Mouse (Mus musculus) E14TG2a.4 (cell line): ENCODE results near the gene Nipsnap3a.

Experiments used
- H3K27me3 ChIP-seq: 2 replicates; pipeline ENCODE4 v1.6.1; 2014; ENCODE audit warnings: low read length, control low read depth; ENCODE audit not compliant: insufficient read depth
- H3K36me3 ChIP-seq: 2 replicates; pipeline ENCODE4 v1.6.1; 2014; ENCODE audit warnings: low read length, control low read depth; ENCODE audit not compliant: insufficient read depth
- H3K4me1 ChIP-seq: replicated peaks from 2 replicates; pipeline ENCODE4 v1.6.1; 2014; ENCODE audit warnings: low read depth, low read length, control low read depth
- H3K4me3 ChIP-seq: replicated peaks from 2 replicates; pipeline ENCODE4 v1.5.1; 2014; ENCODE audit warnings: mild to moderate bottlenecking, low read length
- H3K9me3 ChIP-seq: 2 replicates; pipeline ENCODE4 v1.6.1; 2014; ENCODE audit warnings: low read length, control low read depth
- CTCF ChIP-seq: conservative IDR thresholded peaks from 2 replicates; pipeline ENCODE4 v1.5.1; 2014; ENCODE audit warnings: low read length
- NANOG ChIP-seq: IDR thresholded peaks from 2 replicates; pipeline ENCODE4 v1.6.1; 2014; ENCODE audit warnings: borderline replicate concordance, low read length, mixed read lengths
- POU5F1 ChIP-seq: IDR thresholded peaks from 2 replicates; pipeline ENCODE4 v1.6.1; 2014; ENCODE audit warnings: low read length, borderline replicate concordance

The Nipsnap3a gene

DNA sequence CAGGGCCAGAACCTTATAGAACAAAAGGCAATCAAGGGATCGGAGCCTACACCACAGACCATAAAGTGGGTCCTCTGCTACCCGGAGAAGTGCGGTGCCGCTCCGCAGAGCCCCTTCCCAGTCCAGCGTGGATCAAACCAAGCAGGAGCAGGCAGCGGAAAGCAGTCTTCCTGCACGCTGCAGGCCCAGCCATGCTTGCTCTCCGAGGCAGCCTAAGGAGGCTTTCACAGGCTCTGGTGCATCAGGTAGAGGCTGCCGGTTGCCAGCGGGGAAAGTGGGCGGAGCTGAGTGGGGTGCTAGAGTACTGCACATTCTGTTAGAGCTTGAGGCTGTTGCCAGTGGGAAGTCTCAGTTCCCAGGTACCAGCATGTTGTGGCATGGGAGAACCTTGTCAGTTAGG lies at the start of gene Nipsnap3a:
Gene Nipsnap3a, plus strand, starts transcription at position 25 of the 400 bp plus-strand sequence.
- Histone ChIP-seq H3K4me3 (peak within 1 kb of the TSS; percentile 66), H3K36me3 (no peaks in the 10 kb centered on the region), H3K4me1 (peaks cover 11% of the 10 kb centered on the region), H3K27me3 (no peaks in the 10 kb centered on the region), H3K9me3 (no peaks in the 10 kb centered on the region)
- TF ChIP-seq CTCF = no peak

DNA sequence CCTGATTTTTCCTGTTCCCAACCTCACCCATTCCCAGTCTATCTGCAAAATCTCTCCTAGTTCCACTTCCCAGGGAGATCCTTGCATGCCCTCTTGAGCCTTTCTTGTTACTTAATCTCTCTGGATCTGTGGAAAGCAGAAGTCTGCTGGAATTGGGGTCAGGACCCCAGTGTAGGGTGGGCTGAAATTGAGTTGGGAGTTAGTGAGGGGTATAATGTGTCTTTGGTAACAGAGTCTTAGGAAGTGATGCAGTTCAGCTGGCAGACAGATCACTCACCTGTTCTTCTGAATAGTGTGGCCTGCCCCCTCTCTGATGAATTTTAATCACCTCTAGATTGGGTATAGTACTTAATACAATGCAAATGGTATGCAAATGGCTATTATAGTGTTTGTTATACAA lies 42.4 kb upstream of the Nipsnap3a start:
- Histone ChIP-seq H3K36me3 (no peaks in the 10 kb centered on the region), H3K4me3 (no peak overlapping the region), H3K9me3 (no peaks in the 10 kb centered on the region), H3K27me3 (no peaks in the 10 kb centered on the region), H3K4me1 (peaks cover 5% of the 10 kb centered on the region)
- no peak for TF ChIP-seq CTCF
- no peak for TF ChIP-seq POU5F1
- TF ChIP-seq NANOG = no peak

DNA sequence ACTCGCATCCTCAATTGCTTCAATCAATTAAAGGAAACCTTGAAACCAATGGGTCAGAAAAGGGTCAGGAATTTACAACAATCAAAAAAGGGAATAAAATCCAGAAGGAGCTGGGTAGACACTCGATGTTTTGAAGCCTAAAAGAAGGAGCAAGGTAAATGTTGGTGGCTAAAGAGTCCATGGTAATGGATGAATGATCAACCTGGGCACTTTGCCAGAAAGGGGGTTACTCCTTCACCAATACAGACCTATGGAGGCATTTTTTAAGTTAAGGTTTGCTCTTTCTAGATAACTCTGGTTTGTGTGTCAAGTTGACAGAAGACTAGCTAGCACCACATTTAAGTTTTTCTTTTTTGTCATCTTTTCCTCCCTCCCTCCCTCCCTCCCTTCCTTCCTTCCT lies 40.1 kb upstream of the Nipsnap3a start:
- no peak for TF ChIP-seq CTCF
- TF ChIP-seq NANOG = no peak
- no peak for TF ChIP-seq POU5F1
- H3K4me1 ChIP-seq = no peaks in the 10 kb centered on the region
- no peaks in the 10 kb centered on the region for H3K36me3 ChIP-seq

DNA sequence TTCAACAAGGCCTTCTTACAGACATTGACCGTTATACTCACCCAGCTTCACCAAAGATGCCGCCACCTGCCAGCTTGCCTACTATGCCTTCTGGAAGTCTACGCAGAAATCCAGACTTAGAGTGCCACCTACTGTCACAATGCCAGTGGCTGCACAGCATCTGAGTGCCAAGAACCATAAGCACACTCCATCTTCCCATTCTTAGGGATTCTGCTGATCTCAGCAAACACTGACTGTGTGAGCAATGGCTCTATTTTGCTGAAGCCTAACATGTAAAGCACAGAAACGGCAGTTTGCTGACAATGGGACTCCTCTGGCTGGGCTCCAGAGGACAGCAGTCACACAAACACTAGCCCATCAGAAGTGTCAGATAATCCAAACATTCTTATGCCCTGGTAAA lies 30.4 kb upstream of the Nipsnap3a start:
- no peaks in the 10 kb centered on the region for H3K9me3 ChIP-seq
- H3K36me3 ChIP-seq = no peaks in the 10 kb centered on the region
- no peaks in the 10 kb centered on the region for H3K4me1 ChIP-seq
- TF ChIP-seq NANOG (no peak), POU5F1 (no peak), CTCF (peak; percentile 26; the same call in 1 of the 2 replicates)
- H3K27me3 ChIP-seq = no peaks in the 10 kb centered on the region
- H3K4me3 ChIP-seq = no peak overlapping the region

More for the DNA sequence above, 40.1 kb upstream of the Nipsnap3a start:
- H3K4me3 ChIP-seq = no peak overlapping the region
- no peaks in the 10 kb centered on the region for H3K27me3 ChIP-seq
- H3K9me3 ChIP-seq = no peaks in the 10 kb centered on the region

DNA sequence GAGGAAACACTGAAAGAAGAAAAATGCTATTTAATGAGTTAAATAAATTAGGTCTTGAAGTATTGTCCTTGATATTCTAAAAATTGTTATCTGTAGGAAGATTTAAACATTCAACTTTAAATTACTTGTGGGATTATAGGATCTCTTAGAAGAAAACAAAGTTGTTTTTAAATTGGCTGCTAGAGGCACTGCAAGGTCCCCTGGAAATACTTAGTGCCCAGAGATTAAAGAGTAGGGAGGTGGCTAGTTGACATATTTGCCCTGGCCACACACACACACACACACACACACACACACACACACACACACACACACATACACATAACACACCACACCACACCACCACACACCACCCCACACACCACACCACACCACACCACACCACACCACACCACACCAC lies 24.8 kb upstream of the Nipsnap3a start, which contains the start of gene Olfr270:
Gene Olfr270, plus strand, starts transcription at position 301 of the 400 bp plus-strand sequence.
- Histone ChIP-seq H3K4me3 (no peak within 1 kb of the TSS), H3K9me3 (no peaks in the 10 kb centered on the region), H3K27me3 (no peaks in the 10 kb centered on the region), H3K36me3 (no peaks in the 10 kb centered on the region), H3K4me1 (no peaks in the 10 kb centered on the region)
- TF ChIP-seq NANOG (no peak), CTCF (no peak), POU5F1 (no peak)

DNA sequence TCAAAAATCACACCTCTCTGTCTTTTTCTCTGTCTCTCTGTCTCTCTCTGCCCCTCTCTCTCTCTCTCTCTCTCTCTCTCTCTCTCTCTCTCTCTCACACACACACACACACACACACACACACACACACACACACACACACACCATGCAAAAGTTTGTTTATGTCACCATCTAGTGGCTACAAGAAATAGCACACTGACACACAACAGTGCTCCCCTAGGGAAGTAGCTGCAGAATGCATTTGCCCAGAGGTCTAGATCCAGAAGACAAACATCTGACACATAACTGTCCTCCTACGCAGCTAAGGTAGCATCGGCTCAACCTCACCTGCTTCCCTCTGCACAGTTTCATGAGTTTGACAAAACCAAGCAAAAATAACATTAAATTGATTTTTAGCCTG lies 3.9 kb upstream of the Nipsnap3a start:
- TF ChIP-seq CTCF (peak; percentile 10; the same call in 1 of the 2 replicates), POU5F1 (no peak), NANOG (no peak)
- no peaks in the 10 kb centered on the region for H3K9me3 ChIP-seq
- no peak overlapping the region for H3K4me3 ChIP-seq
- H3K27me3 ChIP-seq = no peaks in the 10 kb centered on the region; the same call in 1 of the 2 replicates
- peaks cover 11% of the 10 kb centered on the region for H3K4me1 ChIP-seq
- no peaks in the 10 kb centered on the region for H3K36me3 ChIP-seq

DNA sequence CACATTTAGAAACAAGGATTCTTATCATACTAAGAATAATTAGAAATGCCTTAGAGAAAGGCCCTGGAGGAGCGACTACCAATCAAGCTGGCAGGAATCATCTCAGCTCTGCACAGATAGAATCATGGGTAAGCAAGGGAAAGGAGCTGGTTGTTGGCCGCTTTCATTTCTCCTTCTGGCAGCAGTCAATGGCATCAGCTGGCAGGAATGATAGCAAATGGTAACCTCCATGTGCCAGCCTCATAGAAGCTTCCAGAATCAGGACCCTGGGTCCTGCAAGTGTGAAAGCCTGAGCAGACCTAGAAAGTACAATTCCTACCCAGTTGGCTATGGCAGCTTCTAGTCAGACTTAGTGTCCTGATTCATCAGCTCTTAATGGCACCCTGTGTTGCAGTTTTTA lies 2.8 kb upstream of the Nipsnap3a start:
- TF ChIP-seq CTCF = no peak
- no peak for TF ChIP-seq POU5F1

DNA sequence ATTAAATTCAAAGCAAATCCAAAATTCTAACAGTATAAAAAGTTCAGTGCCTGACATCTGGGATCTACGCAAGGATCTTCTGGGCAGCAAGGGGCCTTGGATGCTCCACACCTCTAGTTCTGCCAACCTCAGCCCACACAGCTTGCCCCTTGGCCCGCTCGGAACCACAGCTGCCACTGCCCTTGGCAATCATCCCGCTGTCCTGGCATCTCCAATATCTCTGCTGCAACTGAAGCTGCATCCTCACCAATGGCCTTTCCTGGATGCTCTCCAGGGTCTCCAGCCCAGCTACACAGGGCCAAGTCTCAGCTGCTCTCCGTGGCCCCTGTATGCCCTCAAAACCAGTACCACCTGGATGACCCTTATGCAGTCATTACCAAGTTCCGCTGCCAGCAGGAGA lies 10.4 kb downstream of the Nipsnap3a start:
- Histone ChIP-seq H3K36me3 (no peaks in the 10 kb centered on the region), H3K4me1 (no peaks in the 10 kb centered on the region), H3K9me3 (peaks cover 9% of the 10 kb centered on the region; the same call in 1 of the 2 replicates), H3K4me3 (no peak overlapping the region), H3K27me3 (no peaks in the 10 kb centered on the region)
- TF ChIP-seq POU5F1 (no peak), CTCF (no peak), NANOG (no peak)

More for the DNA sequence above, 2.8 kb upstream of the Nipsnap3a start:
- Histone ChIP-seq H3K27me3 (no peaks in the 10 kb centered on the region; the same call in 1 of the 2 replicates), H3K9me3 (no peaks in the 10 kb centered on the region), H3K4me3 (no peak overlapping the region), H3K4me1 (peaks cover 11% of the 10 kb centered on the region), H3K36me3 (no peaks in the 10 kb centered on the region)

DNA sequence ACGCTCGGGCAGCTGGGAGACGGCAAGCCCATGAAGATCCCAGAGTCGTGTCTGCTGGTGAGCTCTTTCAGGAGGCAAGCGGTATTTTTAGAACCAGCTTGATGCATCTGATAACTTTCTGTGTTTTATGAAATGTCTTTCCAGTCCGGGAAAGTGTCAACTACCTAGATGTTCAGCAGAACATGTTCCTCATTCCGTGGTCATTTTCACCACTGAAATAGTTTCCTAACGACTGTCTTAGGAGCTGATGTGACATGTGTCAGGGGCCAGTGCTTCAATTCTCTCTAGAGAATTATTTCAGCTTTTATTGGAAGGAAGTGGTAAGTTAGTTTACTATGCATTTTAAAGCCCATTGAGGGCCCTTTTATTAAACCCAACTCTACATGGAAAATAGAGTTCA lies 11.1 kb downstream of the Nipsnap3a start:
- H3K4me1 ChIP-seq = no peaks in the 10 kb centered on the region
- H3K27me3 ChIP-seq = no peaks in the 10 kb centered on the region
- no peak for TF ChIP-seq CTCF
- no peak for TF ChIP-seq NANOG
- TF ChIP-seq POU5F1 = no peak
- H3K36me3 ChIP-seq = no peaks in the 10 kb centered on the region
- H3K9me3 ChIP-seq = peaks cover 9% of the 10 kb centered on the region; the same call in 1 of the 2 replicates
- H3K4me3 ChIP-seq = no peak overlapping the region
